Mouse (Mus musculus) bone marrow, adult 2 months (tissue): ENCODE data around the gene Olfr1118.
"Not testable (repeated sequence)": the region's sequence is repeated elsewhere in the genome, so short reads cannot be mapped to it uniquely, and the experiment has no call there.

Experiments
- CTCF ChIP-seq: fragments of 200-500 bp; IDR thresholded peaks from 2 replicates; pipeline ENCODE4 v1.5.1; 2011; ENCODE audit warnings: low read length, control low read depth; ENCODE audit not compliant: control insufficient read depth, insufficient read depth
- POLR2A ChIP-seq: fragments of 200-500 bp; IDR thresholded peaks from 2 replicates; pipeline ENCODE4 v1.6.1; 2011; ENCODE audit warnings: low read depth, mild to moderate bottlenecking, control low read depth, low read length, borderline replicate concordance; ENCODE audit not compliant: control insufficient read depth

GRCm38 (mm10) chr2:87360121-87360520 is 52.7 kb downstream of the Olfr1118 start:
- not testable (repeated sequence) for TF ChIP-seq CTCF, POLR2A
